18 mouse cellular contexts compared by ENCODE assay signal in genomic region chr2:105125641-105126040, GRCm38 (mm10). TPM values are rescaled to one million over a fixed set of nuclear protein-coding genes. Genes with fewer than 3 reads are reported as not detected.
DNase-seq lines count a peak whose midpoint lies in the region; ATAC-seq and TF ChIP-seq lines count a peak whose summit lies in the region.
"Had no signal": no experiment of that assay in that cellular context is flagged by ENCODE, and none has a peak within 500 bp of the region (broad histone marks: within the 10 kb centered on the region; RNA-seq: fewer than 3 reads in every experiment).

No protein-coding gene starts in this region.

- peaks cover 93% of the 10 kb centered on the region for H3K27me3 ChIP-seq in heart, embryonic 12.5 days (replicated peaks)
- H3K27me3 ChIP-seq in liver, embryonic 11.5 days (replicated peaks; ENCODE audit: control insufficient read depth, insufficient read depth, low read length) = peaks cover 99% of the 10 kb centered on the region
- H3K27me3 ChIP-seq in liver, postnatal 0 days (ENCODE audit: insufficient read depth, low read length) = peaks cover 97% of the 10 kb centered on the region
- peaks cover 99% of the 10 kb centered on the region for H3K27me3 ChIP-seq in embryonic facial prominence, embryonic 10.5 days (replicated peaks; ENCODE audit: low read depth, poor library complexity, severe bottlenecking)
- peaks cover 94% of the 10 kb centered on the region for H3K27me3 ChIP-seq in intestine, postnatal 0 days (replicated peaks; ENCODE audit: control insufficient read depth, insufficient read depth, low read length)

- no peak overlapping the region for H3K9ac ChIP-seq in heart, embryonic 12.5 days
- no peak overlapping the region for H3K9ac ChIP-seq in liver, embryonic 11.5 days (ENCODE audit: low read depth, low read length)
- no peak overlapping the region for H3K9ac ChIP-seq in liver, postnatal 0 days (replicated peaks)
- H3K9ac ChIP-seq in intestine, postnatal 0 days (ENCODE audit: low read depth, low read length) = no peak overlapping the region
- H3K9ac ChIP-seq: embryonic facial prominence, embryonic 15.5 days; liver, embryonic 15.5 days; midbrain, embryonic 13.5 days; neural tube, embryonic 12.5 days had no signal

- H3K4me1 ChIP-seq in heart, embryonic 12.5 days (replicated peaks) = peaks cover 34% of the 10 kb centered on the region
- H3K4me1 ChIP-seq in liver, embryonic 11.5 days (replicated peaks; ENCODE audit: control insufficient read depth, insufficient read depth, low read length) = peaks cover 4% of the 10 kb centered on the region
- H3K4me1 ChIP-seq in liver, postnatal 0 days (ENCODE audit: insufficient read depth) = peaks cover 11% of the 10 kb centered on the region
- H3K4me1 ChIP-seq in embryonic facial prominence, embryonic 10.5 days = peaks cover 33% of the 10 kb centered on the region
- no peaks in the 10 kb centered on the region for H3K4me1 ChIP-seq in intestine, postnatal 0 days (replicated peaks; ENCODE audit: control insufficient read depth, insufficient read depth, low read length)

- no peak for TF ChIP-seq CTCF in liver, postnatal 0 days (IDR thresholded peaks at IDR 0.05; ENCODE audit: low read depth)
- TF ChIP-seq CTCF in intestine, postnatal 0 days (IDR thresholded peaks at IDR 0.05; ENCODE audit: low read depth) = no peak

- no peak for DNase-seq in heart, adult 8-10 months (ENCODE audit: low spot score)
- no peak for DNase-seq in liver, embryonic 11.5 days (ENCODE audit: low spot score)
- no peak for DNase-seq in liver, postnatal 0 days
- DNase-seq in embryonic facial prominence, embryonic 10.5 days (ENCODE audit: low spot score) = peak; percentile 36
- no peak for DNase-seq in right cerebral cortex, postnatal 4 days
- no peak for DNase-seq in urinary bladder, postnatal 4 days (ENCODE audit: low spot score in 2 of 2)
- DNase-seq: cerebellum, postnatal 25 days had no signal

- no peaks in the 10 kb centered on the region for H3K9me3 ChIP-seq in heart, embryonic 12.5 days (replicated peaks)
- H3K9me3 ChIP-seq in liver, embryonic 11.5 days (ENCODE audit: control insufficient read depth, low read length) = no peaks in the 10 kb centered on the region
- no peaks in the 10 kb centered on the region for H3K9me3 ChIP-seq in liver, postnatal 0 days (ENCODE audit: low read length)
- no peaks in the 10 kb centered on the region for H3K9me3 ChIP-seq in embryonic facial prominence, embryonic 10.5 days
- H3K9me3 ChIP-seq in intestine, postnatal 0 days (ENCODE audit: control insufficient read depth) = no peaks in the 10 kb centered on the region
- H3K9me3 ChIP-seq: embryonic facial prominence, embryonic 15.5 days; liver, embryonic 15.5 days; midbrain, embryonic 13.5 days; neural tube, embryonic 12.5 days had no signal

- no peak for ATAC-seq in heart, embryonic 12.5 days (ENCODE audit: insufficient number of reproducible peaks, low FRiP score)
- no peak for ATAC-seq in liver, embryonic 11.5 days (replicated peaks; ENCODE audit: low FRiP score)
- no peak for ATAC-seq in liver, postnatal 0 days
- ATAC-seq in intestine, postnatal 0 days = no peak

- TF ChIP-seq EP300 in liver, postnatal 0 days (IDR thresholded peaks at IDR 0.05; ENCODE audit: low read depth) = no peak

- peak overlapping the region; percentile 65 for H3K4me2 ChIP-seq in heart, embryonic 12.5 days
- peak overlapping the region; percentile 57 for H3K4me2 ChIP-seq in liver, embryonic 11.5 days
- no peak overlapping the region for H3K4me2 ChIP-seq in liver, postnatal 0 days (ENCODE audit: low read depth, low read length)
- no peak overlapping the region for H3K4me2 ChIP-seq in intestine, postnatal 0 days (replicated peaks; ENCODE audit: low read depth)

- 4% methylated on average over 15 of the region's 15 CpGs for WGBS in heart, embryonic 12.5 days
- 6% methylated on average over 15 of the region's 15 CpGs for WGBS in liver, embryonic 11.5 days
- 5% methylated on average over 15 of the region's 15 CpGs for WGBS in liver, postnatal 0 days (ENCODE audit: insufficient replicate concordance)
- 1% methylated on average over 15 of the region's 15 CpGs for WGBS in embryonic facial prominence, embryonic 10.5 days
- 4% methylated on average over 15 of the region's 15 CpGs for WGBS in intestine, postnatal 0 days

- H3K4me3 ChIP-seq in heart, embryonic 12.5 days = peak overlapping the region; percentile 54
- peak overlapping the region; percentile 50 for H3K4me3 ChIP-seq in liver, embryonic 11.5 days (ENCODE audit: low read depth, low read length)
- H3K4me3 ChIP-seq in liver, postnatal 0 days (ENCODE audit: low read depth, low read length) = no peak overlapping the region
- no peak overlapping the region for H3K4me3 ChIP-seq in embryonic facial prominence, embryonic 10.5 days
- peak overlapping the region; percentile 3; the same call in 1 of the 2 replicates for H3K4me3 ChIP-seq in intestine, postnatal 0 days (ENCODE audit: low read depth, low read length)

- no peak overlapping the region for H3K27ac ChIP-seq in heart, embryonic 12.5 days (ENCODE audit: poor library complexity, severe bottlenecking)
- no peak overlapping the region for H3K27ac ChIP-seq in liver, embryonic 11.5 days (ENCODE audit: low read depth, low read length)
- H3K27ac ChIP-seq in liver, postnatal 0 days (ENCODE audit: low read depth) = no peak overlapping the region
- H3K27ac ChIP-seq in embryonic facial prominence, embryonic 10.5 days (replicated peaks) = no peak overlapping the region
- H3K27ac ChIP-seq in intestine, postnatal 0 days (ENCODE audit: low read depth, low read length) = no peak overlapping the region
- H3K27ac ChIP-seq: embryonic facial prominence, embryonic 15.5 days; liver, embryonic 15.5 days; midbrain, embryonic 13.5 days; neural tube, embryonic 12.5 days had no signal

- H3K36me3 ChIP-seq in heart, embryonic 12.5 days = no peaks in the 10 kb centered on the region
- H3K36me3 ChIP-seq in liver, embryonic 11.5 days (ENCODE audit: control insufficient read depth, insufficient read depth, low read length) = no peaks in the 10 kb centered on the region
- H3K36me3 ChIP-seq in liver, postnatal 0 days (replicated peaks; ENCODE audit: insufficient read depth, low read length) = no peaks in the 10 kb centered on the region
- no peaks in the 10 kb centered on the region for H3K36me3 ChIP-seq in embryonic facial prominence, embryonic 10.5 days (replicated peaks)
- H3K36me3 ChIP-seq in intestine, postnatal 0 days (ENCODE audit: control insufficient read depth, insufficient read depth) = no peaks in the 10 kb centered on the region; the same call in 1 of the 2 replicates
- H3K36me3 ChIP-seq: embryonic facial prominence, embryonic 15.5 days; liver, embryonic 15.5 days; midbrain, embryonic 13.5 days; neural tube, embryonic 12.5 days had no signal

RNA-seq across cellular contexts. Expression of gene Wt1, which starts 0.7 kb away (rescaled TPM):
- 29.0 and 30.7 TPM in 2 replicates for polyA plus RNA-seq in heart, embryonic 12.5 days (2016; fragmentation: Nextera tagmentation; extraction: Ambion mirVana)
- total RNA-seq in heart, adult 8-10 months (2022) = 1 to 10 TPM; 4.7 to 8.3 (median 5.3) TPM
- 19.6 and 21.3 TPM in 2 replicates for polyA plus RNA-seq in liver, embryonic 11.5 days (2014; fragmentation: Nextera tagmentation; extraction: Ambion mirVana)
- 0.86 and 1.1 TPM in 2 replicates for polyA plus RNA-seq in liver, postnatal 0 days (2015; fragmentation: Nextera tagmentation; extraction: Ambion mirVana)
- 0.25 and 0.44 TPM in 2 replicates for polyA plus RNA-seq in embryonic facial prominence, embryonic 10.5 days (2016; fragmentation: Nextera tagmentation; extraction: Ambion mirVana)
- 3.9 TPM in 2 replicates for polyA plus RNA-seq in intestine, postnatal 0 days (2015; fragmentation: Nextera tagmentation; extraction: Ambion mirVana)
- total RNA-seq: gastrocnemius, adult 8-10 months had no signal
- polyA plus RNA-seq: forebrain, embryonic 14.5 days had no signal

RNA-seq across cellular contexts. Expression of gene Gm11060, which starts 33.8 kb away (rescaled TPM):
- not detected in 2 replicates for polyA plus RNA-seq in heart, embryonic 12.5 days (2016; fragmentation: Nextera tagmentation; extraction: Ambion mirVana)
- total RNA-seq in heart, adult 8-10 months (2022) = not detected
- not detected in 2 replicates for polyA plus RNA-seq in liver, embryonic 11.5 days (2014; fragmentation: Nextera tagmentation; extraction: Ambion mirVana)
- not detected in 2 replicates for polyA plus RNA-seq in liver, postnatal 0 days (2015; fragmentation: Nextera tagmentation; extraction: Ambion mirVana)
- not detected in 2 replicates for polyA plus RNA-seq in embryonic facial prominence, embryonic 10.5 days (2016; fragmentation: Nextera tagmentation; extraction: Ambion mirVana)
- not detected in 2 replicates for polyA plus RNA-seq in intestine, postnatal 0 days (2015; fragmentation: Nextera tagmentation; extraction: Ambion mirVana)
- total RNA-seq: gastrocnemius, adult 8-10 months; left cerebral cortex, postnatal 25 days had no signal
- polyA plus RNA-seq: embryonic facial prominence, embryonic 15.5 days; forebrain, embryonic 14.5 days; hindbrain, embryonic 11.5 days; liver, embryonic 15.5 days; midbrain, embryonic 13.5 days; neural tube, embryonic 12.5 days; small intestine, adult 2 months had no signal

Comparison
In these comparisons a context has a peak if more than half of its experiments do, and no peak if none do; other contexts are left out.
1. H3K4me2 ChIP-seq: peak in heart, embryonic 12.5 days (single experiment) and liver, embryonic 11.5 days (single experiment); none in liver, postnatal 0 days (single experiment) and intestine, postnatal 0 days (single experiment).
2. H3K4me3 ChIP-seq: peak in heart, embryonic 12.5 days (single experiment), liver, embryonic 11.5 days (single experiment) and intestine, postnatal 0 days (single experiment); none in liver, postnatal 0 days (single experiment) and embryonic facial prominence, embryonic 10.5 days (single experiment).